8 mouse cellular contexts compared by ENCODE assay signal in genomic region chr11:64890776-64891175, GRCm38 (mm10).
DNase-seq lines count a peak whose midpoint lies in the region; ATAC-seq and TF ChIP-seq lines count a peak whose summit lies in the region.
"Had no signal": no experiment of that assay in that cellular context is flagged by ENCODE, and none has a peak within 500 bp of the region (broad histone marks: within the 10 kb centered on the region; RNA-seq: fewer than 3 reads in every experiment).

No protein-coding gene starts in this region.

- TF ChIP-seq EP300 in ES-Bruce4 (IDR thresholded peaks at IDR 0.05; ENCODE audit: insufficient read depth, low read depth, low read length) = no peak

- no peak overlapping the region for H3K9ac ChIP-seq in ES-Bruce4 (ENCODE audit: low read depth, poor library complexity, severe bottlenecking)
- H3K9ac ChIP-seq: heart, embryonic 15.5 days had no signal

- DNase-seq in kidney, postnatal 14 days = peak; percentile 14
- DNase-seq in kidney, adult 18-20 months = no peak
- peak; percentile 61 for DNase-seq in R1 (ENCODE audit: low read depth, low spot score)
- DNase-seq in naive thymus-derived CD4-positive, alpha-beta T cell, adult 2 months (ENCODE audit: low read depth) = peak; percentile 28
- no peak for DNase-seq in Muller cell, postnatal 12 days (ENCODE audit: inconsistent ontology term)

- no peak for TF ChIP-seq POLR2A in ES-Bruce4 (IDR thresholded peaks at IDR 0.05; ENCODE audit: insufficient read depth, low read length)

- H3K4me3 ChIP-seq in ES-Bruce4 (ENCODE audit: low read depth, low read length) = no peak overlapping the region
- H3K4me3 ChIP-seq: heart, embryonic 15.5 days had no signal

- H3K36me3 ChIP-seq in ES-Bruce4 (ENCODE audit: control insufficient read depth, insufficient read depth, low read length, poor library complexity, severe bottlenecking) = no peaks in the 10 kb centered on the region
- H3K36me3 ChIP-seq: heart, embryonic 15.5 days had no signal

- 0 out of 2 replicates have a peak, but pooled peaks have one; percentile 46 for ATAC-seq in erythroid progenitor cell, adult 5-6 weeks (replicated peaks; ENCODE audit: low FRiP score, poor library complexity, severe bottlenecking)

- H3K27ac ChIP-seq in ES-Bruce4 (ENCODE audit: insufficient read depth, low read length) = no peak overlapping the region
- H3K27ac ChIP-seq: heart, embryonic 15.5 days had no signal

- H3K4me1 ChIP-seq in ES-Bruce4 (ENCODE audit: control insufficient read depth, insufficient read depth, low read length) = no peaks in the 10 kb centered on the region
- H3K4me1 ChIP-seq: heart, embryonic 15.5 days had no signal

- TF ChIP-seq CTCF in ES-Bruce4 (IDR thresholded peaks at IDR 0.05; ENCODE audit: low read depth, low read length) = peak; percentile 80

- H3K27me3 ChIP-seq in ES-Bruce4 (ENCODE audit: control insufficient read depth, insufficient read depth, low read length, poor library complexity, severe bottlenecking) = no peaks in the 10 kb centered on the region; the same call in none of the 2 replicates
- H3K27me3 ChIP-seq: heart, embryonic 15.5 days had no signal

- H3K9me3 ChIP-seq in ES-Bruce4 (replicated peaks; ENCODE audit: control insufficient read depth, insufficient read depth, low read length, poor library complexity, severe bottlenecking) = no peaks in the 10 kb centered on the region
- H3K9me3 ChIP-seq: heart, embryonic 15.5 days had no signal

Comparison
In these comparisons a context has a peak if more than half of its experiments do, and no peak if none do; other contexts are left out.
1. DNase-seq: peak in kidney, postnatal 14 days (single experiment), R1 (single experiment) and naive thymus-derived CD4-positive, alpha-beta T cell, adult 2 months (single experiment); none in kidney, adult 18-20 months (single experiment) and Muller cell, postnatal 12 days (single experiment).